Mouse (Mus musculus): ENCODE data around the gene Rassf8. TPM values are rescaled to one million over a fixed set of nuclear protein-coding genes. Genes with fewer than 3 reads are reported as not detected.

Rassf8 gene
- polyA plus RNA-seq, 1 experiment from 2014 or later, result 12.5 TPM

DNA sequence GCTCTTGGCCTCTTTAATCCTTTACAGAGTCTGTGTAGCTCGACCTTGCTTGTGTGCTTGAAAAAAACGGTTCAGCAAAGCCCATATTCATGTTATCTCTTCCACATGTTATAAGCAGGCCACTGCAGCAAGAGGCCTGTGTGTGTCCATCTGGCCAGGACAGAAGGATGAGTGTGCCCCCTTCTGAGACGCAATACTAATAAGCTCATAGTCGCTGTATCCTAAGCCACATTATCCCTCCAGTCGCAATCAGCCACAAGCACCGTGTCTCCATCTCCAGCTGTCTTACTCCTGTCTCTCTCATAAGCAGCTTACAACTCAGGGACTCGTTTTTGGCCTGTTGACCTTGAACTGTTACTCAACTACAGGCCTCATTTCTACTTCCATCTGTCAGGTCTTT, 24.0 kb upstream of the Rassf8 start:
- Histone ChIP-seq H3K27me3 (ENCODE audit: control insufficient read depth, insufficient read depth, low read length) (no peaks in the 10 kb centered on the region), H3K27ac (ENCODE audit: low read depth, low read length) (no peak overlapping the region), H3K36me3 (ENCODE audit: control insufficient read depth, insufficient read depth, low read length) (no peaks in the 10 kb centered on the region), H3K4me2 (no peak overlapping the region), H3K9me3 (replicated peaks; ENCODE audit: control insufficient read depth, low read length) (no peaks in the 10 kb centered on the region), H3K9ac (ENCODE audit: low read depth, low read length) (no peak overlapping the region), H3K4me3 (ENCODE audit: low read depth, low read length) (no peak overlapping the region), H3K4me1 (ENCODE audit: control insufficient read depth, insufficient read depth, low read length) (no peaks in the 10 kb centered on the region)
- WGBS (ENCODE audit: insufficient replicate concordance), result 54% methylated on average over 7 of the region's 7 CpGs
- no peak for ATAC-seq (replicated peaks; ENCODE audit: insufficient number of reproducible peaks, low FRiP score, low TSS enrichment)

GRCm38 (mm10) chr6:145723131-145723863, 23.3 kb upstream of the Rassf8 start:
- Histone ChIP-seq H3K4me2 (no peak overlapping the region), H3K9me3 (replicated peaks; ENCODE audit: control insufficient read depth, low read length) (no peaks in the 10 kb centered on the region), H3K36me3 (ENCODE audit: control insufficient read depth, insufficient read depth, low read length) (no peaks in the 10 kb centered on the region)

GRCm38 (mm10) chr6:145725849-145726248, 20.7 kb upstream of the Rassf8 start:
- H3K4me1 ChIP-seq (ENCODE audit: control insufficient read depth, insufficient read depth, low read length), result no peaks in the 10 kb centered on the region
- no peak overlapping the region for H3K9ac ChIP-seq (ENCODE audit: low read depth, low read length)
- H3K27ac ChIP-seq (ENCODE audit: low read depth, low read length), result no peak overlapping the region
- no peaks in the 10 kb centered on the region for H3K36me3 ChIP-seq (ENCODE audit: control insufficient read depth, insufficient read depth, low read length)
- H3K4me3 ChIP-seq (ENCODE audit: low read depth, low read length), result no peak overlapping the region
- no peaks in the 10 kb centered on the region for H3K27me3 ChIP-seq (ENCODE audit: control insufficient read depth, insufficient read depth, low read length)
- H3K9me3 ChIP-seq (replicated peaks; ENCODE audit: control insufficient read depth, low read length), result no peaks in the 10 kb centered on the region
- no peak overlapping the region for H3K4me2 ChIP-seq
- 72% methylated on average over 10 of the region's 10 CpGs for WGBS (ENCODE audit: insufficient replicate concordance)
- ATAC-seq (replicated peaks; ENCODE audit: insufficient number of reproducible peaks, low FRiP score, low TSS enrichment), result no peak

More at GRCm38 (mm10) chr6:145723131-145723863, 23.3 kb upstream of the Rassf8 start:
- 74% methylated on average over 13 of the region's 13 CpGs for WGBS (ENCODE audit: insufficient replicate concordance)
- Histone ChIP-seq H3K27ac (ENCODE audit: low read depth, low read length) (no peak overlapping the region), H3K4me3 (ENCODE audit: low read depth, low read length) (no peak overlapping the region), H3K27me3 (ENCODE audit: control insufficient read depth, insufficient read depth, low read length) (no peaks in the 10 kb centered on the region), H3K9ac (ENCODE audit: low read depth, low read length) (no peak overlapping the region), H3K4me1 (ENCODE audit: control insufficient read depth, insufficient read depth, low read length) (no peaks in the 10 kb centered on the region)
- ATAC-seq (replicated peaks; ENCODE audit: insufficient number of reproducible peaks, low FRiP score, low TSS enrichment), result no peak

GRCm38 (mm10) chr6:145726986-145727385, 19.6 kb upstream of the Rassf8 start:
- Histone ChIP-seq H3K9me3 (replicated peaks; ENCODE audit: control insufficient read depth, low read length) (no peaks in the 10 kb centered on the region), H3K4me2 (no peak overlapping the region), H3K4me1 (ENCODE audit: control insufficient read depth, insufficient read depth, low read length) (no peaks in the 10 kb centered on the region), H3K9ac (ENCODE audit: low read depth, low read length) (no peak overlapping the region), H3K36me3 (ENCODE audit: control insufficient read depth, insufficient read depth, low read length) (no peaks in the 10 kb centered on the region), H3K4me3 (ENCODE audit: low read depth, low read length) (no peak overlapping the region), H3K27me3 (ENCODE audit: control insufficient read depth, insufficient read depth, low read length) (no peaks in the 10 kb centered on the region), H3K27ac (ENCODE audit: low read depth, low read length) (no peak overlapping the region)
- WGBS (ENCODE audit: insufficient replicate concordance), result 43% methylated on average over 5 of the region's 5 CpGs
- no peak for ATAC-seq (replicated peaks; ENCODE audit: insufficient number of reproducible peaks, low FRiP score, low TSS enrichment)

DNA sequence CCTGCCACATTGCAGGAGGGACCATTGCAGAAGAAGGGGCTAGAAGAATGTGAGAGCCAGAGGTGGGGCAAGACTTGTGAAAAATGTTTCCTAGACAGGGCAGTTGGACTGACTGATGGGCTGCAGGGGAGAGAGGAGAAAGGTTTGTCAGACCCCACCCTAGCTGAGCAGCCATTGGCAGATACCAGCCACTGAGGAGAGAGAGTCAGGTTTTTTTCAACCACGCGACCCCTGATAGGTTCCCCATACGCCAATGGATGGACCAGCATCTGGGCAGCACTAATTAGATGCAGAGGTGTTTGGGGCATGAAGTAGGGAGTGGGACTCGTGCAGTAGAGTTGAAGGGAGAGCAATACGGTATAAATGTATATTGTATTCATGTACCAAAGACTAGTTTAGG, 13.7 kb upstream of the Rassf8 start:
- no peak overlapping the region for H3K4me3 ChIP-seq (ENCODE audit: low read depth, low read length)
- H3K9ac ChIP-seq (ENCODE audit: low read depth, low read length), result no peak overlapping the region
- H3K27me3 ChIP-seq (ENCODE audit: control insufficient read depth, insufficient read depth, low read length), result no peaks in the 10 kb centered on the region
- H3K4me2 ChIP-seq, result no peak overlapping the region
- no peak overlapping the region for H3K27ac ChIP-seq (ENCODE audit: low read depth, low read length)
- no peaks in the 10 kb centered on the region for H3K36me3 ChIP-seq (ENCODE audit: control insufficient read depth, insufficient read depth, low read length)
- no peak for ATAC-seq (replicated peaks; ENCODE audit: insufficient number of reproducible peaks, low FRiP score, low TSS enrichment)
- no peaks in the 10 kb centered on the region for H3K9me3 ChIP-seq (replicated peaks; ENCODE audit: control insufficient read depth, low read length)
- H3K4me1 ChIP-seq (ENCODE audit: control insufficient read depth, insufficient read depth, low read length), result no peaks in the 10 kb centered on the region
- WGBS (ENCODE audit: insufficient replicate concordance), result 66% methylated on average over 5 of the region's 5 CpGs

- Histone ChIP-seq H3K9me3 (replicated peaks; ENCODE audit: control insufficient read depth, low read length) (no peaks in the 10 kb centered on the region), H3K36me3 (ENCODE audit: control insufficient read depth, insufficient read depth, low read length) (no peaks in the 10 kb centered on the region), H3K27me3 (ENCODE audit: control insufficient read depth, insufficient read depth, low read length) (no peaks in the 10 kb centered on the region), H3K4me2 (no peak overlapping the region), H3K4me1 (ENCODE audit: control insufficient read depth, insufficient read depth, low read length) (no peaks in the 10 kb centered on the region), H3K27ac (ENCODE audit: low read depth, low read length) (no peak overlapping the region), H3K9ac (ENCODE audit: low read depth, low read length) (no peak overlapping the region), H3K4me3 (ENCODE audit: low read depth, low read length) (no peak overlapping the region)
- ATAC-seq (replicated peaks; ENCODE audit: insufficient number of reproducible peaks, low FRiP score, low TSS enrichment), result no peak
- WGBS (ENCODE audit: insufficient replicate concordance), result 69% methylated on average over 4 of the region's 4 CpGs
These were observed 13.3 kb upstream of the Rassf8 start for GRCm38 (mm10) chr6:145733276-145733675.

GRCm38 (mm10) chr6:145733911-145734310, 12.6 kb upstream of the Rassf8 start:
- Histone ChIP-seq H3K4me1 (ENCODE audit: control insufficient read depth, insufficient read depth, low read length) (no peaks in the 10 kb centered on the region), H3K4me2 (no peak overlapping the region), H3K27ac (ENCODE audit: low read depth, low read length) (no peak overlapping the region), H3K9me3 (replicated peaks; ENCODE audit: control insufficient read depth, low read length) (no peaks in the 10 kb centered on the region), H3K27me3 (ENCODE audit: control insufficient read depth, insufficient read depth, low read length) (no peaks in the 10 kb centered on the region), H3K4me3 (ENCODE audit: low read depth, low read length) (no peak overlapping the region), H3K9ac (ENCODE audit: low read depth, low read length) (no peak overlapping the region), H3K36me3 (ENCODE audit: control insufficient read depth, insufficient read depth, low read length) (no peaks in the 10 kb centered on the region)
- no peak for ATAC-seq (replicated peaks; ENCODE audit: insufficient number of reproducible peaks, low FRiP score, low TSS enrichment)
- WGBS (ENCODE audit: insufficient replicate concordance), result 76% methylated on average over 5 of the region's 5 CpGs

DNA sequence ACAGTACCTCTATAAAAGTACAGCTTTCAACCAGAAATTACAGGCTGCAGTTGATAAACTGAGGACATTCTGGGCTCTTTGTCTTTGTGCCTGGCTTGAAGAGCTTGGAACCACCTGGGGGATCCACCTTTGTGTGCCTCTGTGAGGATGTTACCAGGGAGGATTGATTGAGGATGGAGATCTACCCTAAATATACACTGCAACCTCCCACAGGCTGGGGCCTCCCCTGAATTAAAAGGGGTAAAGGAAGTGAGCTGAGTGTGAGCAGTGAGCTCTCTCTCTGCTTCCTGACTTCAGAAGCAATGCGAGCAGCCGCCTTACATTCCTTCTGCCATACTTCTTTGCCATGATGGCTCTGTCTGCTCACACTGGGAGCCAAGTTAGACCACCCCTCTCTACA, 10.4 kb upstream of the Rassf8 start:
- H3K4me2 ChIP-seq, result no peak overlapping the region
- no peak overlapping the region for H3K4me3 ChIP-seq (ENCODE audit: low read depth, low read length)
- WGBS (ENCODE audit: insufficient replicate concordance), result 76% methylated on average over 2 of the region's 2 CpGs
- no peaks in the 10 kb centered on the region for H3K36me3 ChIP-seq (ENCODE audit: control insufficient read depth, insufficient read depth, low read length)
- no peaks in the 10 kb centered on the region for H3K27me3 ChIP-seq (ENCODE audit: control insufficient read depth, insufficient read depth, low read length)
- H3K9me3 ChIP-seq (replicated peaks; ENCODE audit: control insufficient read depth, low read length), result no peaks in the 10 kb centered on the region; the same call in 1 of the 2 replicates
- ATAC-seq (replicated peaks; ENCODE audit: insufficient number of reproducible peaks, low FRiP score, low TSS enrichment), result no peak
- H3K4me1 ChIP-seq (ENCODE audit: control insufficient read depth, insufficient read depth, low read length), result no peaks in the 10 kb centered on the region
- no peak overlapping the region for H3K27ac ChIP-seq (ENCODE audit: low read depth, low read length)
- no peak overlapping the region for H3K9ac ChIP-seq (ENCODE audit: low read depth, low read length)

DNA sequence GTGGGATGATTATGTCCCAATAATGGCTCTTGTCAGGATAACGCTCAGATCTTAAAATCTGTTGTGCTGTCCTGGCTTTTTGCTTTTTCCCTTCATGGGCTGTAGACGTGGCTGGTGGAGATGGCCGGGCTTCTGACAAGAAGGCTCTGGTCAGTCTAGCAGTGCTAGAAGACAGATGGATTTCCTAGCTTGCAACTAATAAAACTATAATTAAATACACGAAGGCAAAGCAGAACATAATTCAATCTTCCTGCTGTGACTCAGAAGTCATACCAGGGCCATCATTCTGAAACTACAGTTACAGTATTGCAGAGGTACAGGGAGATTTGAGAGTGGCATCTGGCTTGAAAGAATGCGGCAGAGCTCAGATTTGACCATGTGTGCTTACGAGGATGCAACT, 7.3 kb upstream of the Rassf8 start:
- no peak for ATAC-seq (replicated peaks; ENCODE audit: insufficient number of reproducible peaks, low FRiP score, low TSS enrichment)
- WGBS (ENCODE audit: insufficient replicate concordance), result 83% methylated on average over 6 of the region's 6 CpGs

More for the DNA sequence above, 7.3 kb upstream of the Rassf8 start:
- Histone ChIP-seq H3K27me3 (ENCODE audit: control insufficient read depth, insufficient read depth, low read length) (no peaks in the 10 kb centered on the region), H3K9me3 (replicated peaks; ENCODE audit: control insufficient read depth, low read length) (no peaks in the 10 kb centered on the region; the same call in 1 of the 2 replicates), H3K4me1 (ENCODE audit: control insufficient read depth, insufficient read depth, low read length) (peaks cover 5% of the 10 kb centered on the region; the same call in 1 of the 2 replicates), H3K9ac (ENCODE audit: low read depth, low read length) (no peak overlapping the region), H3K27ac (ENCODE audit: low read depth, low read length) (no peak overlapping the region), H3K36me3 (ENCODE audit: control insufficient read depth, insufficient read depth, low read length) (no peaks in the 10 kb centered on the region), H3K4me3 (ENCODE audit: low read depth, low read length) (no peak overlapping the region), H3K4me2 (no peak overlapping the region)

Data from heart, embryonic 11.5 days (tissue).